Mouse (Mus musculus) CH12.LX (cell line): ENCODE measurements around the gene Dcaf15.

Source experiments
- CHD2 ChIP-seq: IDR thresholded peaks from 2 replicates; pipeline ENCODE4 v1.6.1; 2011; ENCODE audit warnings: low read length, improper control_type of control experiment
- CTCF ChIP-seq, 2 experiments: IDR thresholded peaks in 1 of 2; conservative IDR thresholded peaks in 1 of 2; 2 replicates each; pipeline ENCODE4 v1.5.1; 2011 to 2012; ENCODE audit warnings: low read depth in 2 of 2, low read length in 2 of 2, improper control_type of control experiment in 1 of 2, inconsistent platforms in 1 of 2, mild to moderate bottlenecking in 1 of 2, moderate library complexity in 1 of 2
- ETS1 ChIP-seq: conservative IDR thresholded peaks from 2 replicates; pipeline ENCODE4 v1.6.1; 2012; ENCODE audit warnings: low read depth, mild to moderate bottlenecking, inconsistent platforms, low read length, improper control_type of control experiment, moderate library complexity
- HCFC1 ChIP-seq: IDR thresholded peaks from 2 replicates; pipeline ENCODE4 v1.6.1; 2012; ENCODE audit warnings: low read depth, mild to moderate bottlenecking, inconsistent platforms, low read length, improper control_type of control experiment
- KAT2A ChIP-seq: IDR thresholded peaks from 2 replicates; pipeline ENCODE4 v1.6.1; 2012; ENCODE audit warnings: low read length, improper control_type of control experiment, inconsistent platforms; ENCODE audit not compliant: insufficient replicate concordance
- MAFK ChIP-seq: IDR thresholded peaks from 2 replicates; pipeline ENCODE4 v1.6.1; 2011; ENCODE audit warnings: low read length, improper control_type of control experiment; ENCODE audit not compliant: insufficient replicate concordance
- MAX ChIP-seq: IDR thresholded peaks from 2 replicates; pipeline ENCODE4 v1.6.1; 2011; ENCODE audit warnings: low read length, improper control_type of control experiment
- MAZ ChIP-seq: IDR thresholded peaks from 2 replicates; pipeline ENCODE4 v1.6.1; 2012; ENCODE audit warnings: low read depth, mild to moderate bottlenecking, inconsistent platforms, low read length, improper control_type of control experiment, moderate library complexity
- MXI1 ChIP-seq: IDR thresholded peaks from 2 replicates; pipeline ENCODE4 v1.6.1; 2011; ENCODE audit warnings: mild to moderate bottlenecking, low read depth, low read length, improper control_type of control experiment
- NELFE ChIP-seq: IDR thresholded peaks from 2 replicates; pipeline ENCODE4 v1.6.1; 2011; ENCODE audit warnings: low read depth, low read length, improper control_type of control experiment
- POLR2A ChIP-seq: IDR thresholded peaks from 2 replicates; pipeline ENCODE4 v1.6.1; 2011; ENCODE audit warnings: low read depth, mild to moderate bottlenecking, improper control_type of control experiment, low read length
- POLR2AphosphoS2 ChIP-seq: IDR thresholded peaks from 2 replicates; pipeline ENCODE4 v1.6.1; 2011; ENCODE audit warnings: low read depth, low read length, improper control_type of control experiment
- SIN3A ChIP-seq: IDR thresholded peaks from 2 replicates; pipeline ENCODE4 v1.6.1; 2012; ENCODE audit warnings: low read length, improper control_type of control experiment, inconsistent platforms
- ZC3H11A ChIP-seq: IDR thresholded peaks from 2 replicates; pipeline ENCODE4 v1.6.1; 2012; ENCODE audit warnings: low read depth, mild to moderate bottlenecking, inconsistent platforms, low read length, improper control_type of control experiment

DNA sequence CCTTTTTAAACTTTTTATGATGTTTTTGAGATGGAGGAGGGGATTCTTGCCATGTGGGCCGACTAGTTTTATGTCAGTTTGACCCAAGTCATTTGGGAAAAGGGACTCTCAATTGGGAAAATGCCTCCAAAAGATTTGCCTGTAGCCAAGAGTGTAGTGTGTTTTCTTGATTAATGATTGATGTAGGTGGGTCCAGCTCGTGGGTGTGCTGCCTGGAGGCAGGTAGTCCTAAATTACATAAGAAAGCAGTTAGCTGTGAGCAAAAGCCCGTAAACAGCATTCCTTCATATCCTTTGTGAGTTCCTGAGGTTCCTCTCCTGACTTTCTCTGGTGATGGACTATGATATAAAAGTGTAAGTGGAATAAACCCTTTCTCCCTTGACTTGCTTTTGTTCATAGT, 44.6 kb upstream of the Dcaf15 start:
- TF ChIP-seq MAFK (no peak), POLR2AphosphoS2 (no peak), MXI1 (no peak), CTCF (conservative IDR thresholded peaks at IDR 0.05 in 1 of 2, IDR thresholded peaks at IDR 0.05 in 1 of 2; ENCODE audit: low read depth in 2 of 2, low read length in 2 of 2) (no peak), SIN3A (no peak), POLR2A (no peak), NELFE (no peak), KAT2A (no peak), ZC3H11A (no peak), MAX (no peak), MAZ (no peak), ETS1 (no peak), CHD2 (no peak), HCFC1 (no peak)
